Mouse (Mus musculus) kidney, postnatal 0 days (tissue): ENCODE measurements around the gene Mtmr1. TPM values are rescaled to one million over a fixed set of nuclear protein-coding genes. Genes with fewer than 3 reads are reported as not detected.
A peak's percentile ranks its signal among the peaks of the same experiment; 100 is the strongest.

Source experiments
- ATAC-seq: fragments of 200-750 bp; cut with Nextera tagmentation; replicated peaks from 2 replicates; pipeline ENCODE4 v1.8.0; 2017; ENCODE audit warnings: low read depth, moderate number of reproducible peaks, moderate TSS enrichment, moderate library complexity; ENCODE audit not compliant: low FRiP score
- DNase-seq: peaks from one replicate; pipeline ENCODE4 v3.0.0-alpha.2; 2016; ENCODE audit warnings: low spot score
- H3K27ac ChIP-seq: fragments of 300-500 bp; sonication (generic); 2 replicates; pipeline ENCODE4 v1.5.1; 2014; ENCODE audit warnings: mild to moderate bottlenecking
- H3K27me3 ChIP-seq: fragments of 300-500 bp; sonication (generic); 2 replicates; pipeline ENCODE4 v1.6.1; 2014; ENCODE audit warnings: low read length, mixed read lengths; ENCODE audit not compliant: insufficient read depth
- H3K36me3 ChIP-seq: fragments of 300-500 bp; sonication (generic); 2 replicates; pipeline ENCODE4 v1.6.1; 2014; ENCODE audit warnings: low read length, mixed read lengths; ENCODE audit not compliant: insufficient read depth
- H3K4me1 ChIP-seq: fragments of 300-500 bp; sonication (generic); replicated peaks from 2 replicates; pipeline ENCODE4 v1.6.1; 2014; ENCODE audit warnings: antibody characterized with exemption, low read length, mixed read lengths; ENCODE audit not compliant: insufficient read depth
- H3K4me2 ChIP-seq: fragments of 300-500 bp; sonication (generic); 2 replicates; pipeline ENCODE4 v1.6.1; 2014; ENCODE audit warnings: mild to moderate bottlenecking, low read length, moderate library complexity, mixed read lengths
- H3K4me3 ChIP-seq: fragments of 300-500 bp; sonication (generic); replicated peaks from 2 replicates; pipeline ENCODE4 v1.5.1; 2014; ENCODE audit warnings: low read depth, low read length
- H3K9ac ChIP-seq: fragments of 300-500 bp; sonication (generic); 2 replicates; pipeline ENCODE4 v1.6.1; 2014; ENCODE audit warnings: low read depth, low read length
- H3K9me3 ChIP-seq: fragments of 300-500 bp; sonication (generic); replicated peaks from 2 replicates; pipeline ENCODE4 v1.6.1; 2016; ENCODE audit warnings: low read length, inconsistent platforms, mixed read lengths
- CTCF ChIP-seq: IDR thresholded peaks from 2 replicates; pipeline ENCODE4 v1.5.1; 2016; ENCODE audit warnings: antibody characterized with exemption, low read depth, mild to moderate bottlenecking, moderate library complexity
- WGBS: fragments of 180-500 bp; shearing (Covaris S2); extraction: QIAGEN DNeasy Blood & Tissue Kit; methylation state at CpG from one replicate; pipeline ENCODE4 v1.1.7; 2014; 5-methylcytosine and 5-hydroxymethylcytosine counted together
- polyA plus RNA-seq: library from polyadenylated mRNA; unstranded; fragments of >200 nt; fragmentation: Nextera tagmentation; extraction: Ambion mirVana; gene quantifications from 2 replicates; pipeline ENCODE4 v1.2.1, GENCODE M21; 2015

The Mtmr1 gene
- polyA plus RNA-seq, 1 experiment from 2014 or later: 8.7 TPM

DNA sequence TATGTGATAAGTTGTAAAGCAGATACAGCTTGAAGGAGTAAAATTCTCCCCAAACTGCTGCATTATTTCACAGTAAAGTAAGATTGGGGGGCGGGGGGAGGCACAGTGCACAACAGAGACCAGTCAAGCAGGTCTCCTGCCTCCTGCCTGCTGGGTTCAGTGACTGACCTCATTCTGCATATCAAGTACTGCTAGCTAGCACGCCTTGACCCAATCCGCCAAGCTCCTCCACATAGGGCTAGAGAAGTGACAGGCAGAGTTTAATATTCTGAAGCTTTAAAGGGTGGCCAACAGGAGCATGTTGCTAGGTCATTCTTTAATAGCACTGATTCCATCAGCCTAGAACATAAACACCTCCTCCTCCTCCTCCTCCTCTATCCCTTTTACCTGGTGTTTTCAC is 48.2 kb downstream of the Mtmr1 start:
- H3K4me3 ChIP-seq: no peak overlapping the region
- no peaks in the 10 kb centered on the region for H3K36me3 ChIP-seq
- H3K4me2 ChIP-seq: no peak overlapping the region
- WGBS: 52% methylated on average over 3 of the region's 3 CpGs
- ATAC-seq: 0 out of 2 replicates have a peak, but pooled peaks have one; percentile 7
- no peak overlapping the region for H3K27ac ChIP-seq
- TF ChIP-seq CTCF: no peak
- H3K4me1 ChIP-seq: no peaks in the 10 kb centered on the region
- no peaks in the 10 kb centered on the region for H3K9me3 ChIP-seq
- no peak overlapping the region for H3K9ac ChIP-seq
- H3K27me3 ChIP-seq: no peaks in the 10 kb centered on the region
- no peak for DNase-seq

GRCm38 (mm10) chrX:71413616-71414015 is 49.1 kb downstream of the Mtmr1 start:
- 83% methylated on average over 4 of the region's 4 CpGs for WGBS
- Histone ChIP-seq H3K4me2 (no peak overlapping the region), H3K9me3 (no peaks in the 10 kb centered on the region), H3K36me3 (no peaks in the 10 kb centered on the region), H3K27me3 (no peaks in the 10 kb centered on the region), H3K4me3 (no peak overlapping the region), H3K27ac (no peak overlapping the region), H3K9ac (no peak overlapping the region), H3K4me1 (no peaks in the 10 kb centered on the region)
- no peak for TF ChIP-seq CTCF
- ATAC-seq: no peak
- no peak for DNase-seq

DNA sequence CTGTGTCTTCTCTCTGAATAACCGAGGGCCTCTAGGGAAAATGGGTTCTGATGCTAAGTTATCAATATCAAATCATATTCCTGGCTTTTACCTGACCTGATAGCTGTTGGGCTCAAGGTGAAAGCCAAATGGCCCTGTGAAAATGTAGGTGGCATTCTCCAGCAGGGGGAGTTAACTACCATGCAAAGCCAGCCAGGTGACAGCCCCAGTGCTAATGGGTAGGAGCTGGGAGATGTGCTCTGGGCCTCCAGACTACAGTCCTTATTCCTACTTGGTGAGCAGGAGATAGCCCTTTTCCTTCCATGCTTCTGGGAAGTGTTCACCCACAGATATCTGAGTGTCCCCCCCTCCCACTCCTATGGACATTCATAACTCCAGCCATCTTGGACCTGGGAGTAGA is 60.3 kb downstream of the Mtmr1 start:
- Histone ChIP-seq H3K9me3 (no peaks in the 10 kb centered on the region), H3K36me3 (no peaks in the 10 kb centered on the region), H3K9ac (no peak overlapping the region), H3K4me3 (no peak overlapping the region), H3K27me3 (no peaks in the 10 kb centered on the region), H3K27ac (no peak overlapping the region), H3K4me1 (no peaks in the 10 kb centered on the region), H3K4me2 (no peak overlapping the region)
- WGBS: 76% methylated on average over 1 of the region's 1 CpGs
- DNase-seq (no peak), ATAC-seq (no peak)
- peak; percentile 45; the same call in 1 of the 2 replicates for TF ChIP-seq CTCF

DNA sequence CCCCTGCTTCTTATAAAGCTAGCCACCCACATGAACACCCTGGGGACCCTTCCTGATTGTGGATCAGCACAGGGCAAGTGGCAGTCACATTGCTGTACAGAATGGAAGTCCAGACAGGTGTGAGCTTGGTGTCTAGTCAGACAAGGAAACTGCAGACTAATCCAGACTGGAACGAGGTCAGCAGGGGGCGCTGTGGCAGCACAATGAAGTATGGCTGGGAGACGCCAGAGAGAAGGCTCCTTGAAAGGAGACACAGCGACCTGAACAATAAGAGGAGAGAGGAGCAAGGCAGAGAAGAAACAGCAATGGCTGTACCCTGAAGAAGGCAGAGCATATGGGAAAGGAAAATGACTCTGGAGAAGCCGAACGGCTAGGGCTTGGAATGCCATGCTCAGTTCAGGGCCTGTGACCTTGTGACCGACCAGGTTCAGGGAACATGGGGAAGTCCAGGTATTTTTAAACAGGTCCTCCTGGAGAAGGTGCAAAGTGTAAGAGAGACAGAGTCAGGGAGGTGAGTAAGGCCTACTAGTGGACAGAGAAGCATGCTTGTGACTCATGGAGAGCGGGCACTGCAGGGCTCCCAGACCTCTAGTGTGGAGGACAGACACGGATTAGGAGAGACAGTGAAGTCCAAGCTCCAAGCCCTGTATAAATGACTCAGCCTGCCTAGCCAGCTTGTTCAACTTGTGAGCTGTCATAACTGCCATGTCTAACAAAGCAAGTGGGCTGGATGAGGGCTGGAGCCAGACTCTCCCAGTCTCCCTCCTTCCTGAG is 61.4 kb downstream of the Mtmr1 start:
- H3K4me2 ChIP-seq: no peak overlapping the region
- no peaks in the 10 kb centered on the region for H3K36me3 ChIP-seq
- H3K27ac ChIP-seq: no peak overlapping the region
- ATAC-seq (peak; percentile 66), DNase-seq (peak; percentile 74)
- no peak overlapping the region for H3K9ac ChIP-seq
- no peaks in the 10 kb centered on the region for H3K4me1 ChIP-seq
- H3K9me3 ChIP-seq: no peaks in the 10 kb centered on the region
- peak; percentile 80 for TF ChIP-seq CTCF
- no peaks in the 10 kb centered on the region for H3K27me3 ChIP-seq
- 46% methylated on average over 9 of the region's 9 CpGs for WGBS
- no peak overlapping the region for H3K4me3 ChIP-seq

DNA sequence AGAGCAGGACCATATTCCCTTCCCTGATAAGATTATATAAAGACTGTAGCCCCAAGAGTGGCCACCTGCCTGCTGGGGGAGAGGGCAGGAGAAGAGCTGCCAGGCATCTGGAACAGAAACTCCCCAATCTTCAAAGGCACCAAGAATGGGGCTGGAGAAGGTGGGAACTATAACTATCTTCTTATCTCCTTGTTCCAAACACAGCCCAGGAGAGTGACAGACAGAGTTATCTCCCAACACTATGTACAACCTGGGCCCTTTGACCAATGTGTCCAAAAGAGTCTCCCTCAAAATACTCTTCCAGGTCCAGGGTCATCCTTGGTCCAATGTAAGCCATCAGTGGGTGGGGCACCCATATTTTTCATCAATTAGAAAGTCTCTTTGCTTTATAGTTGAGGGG is 62.9 kb downstream of the Mtmr1 start:
- no peaks in the 10 kb centered on the region for H3K4me1 ChIP-seq
- no peak overlapping the region for H3K4me2 ChIP-seq
- no peaks in the 10 kb centered on the region for H3K27me3 ChIP-seq
- no peak overlapping the region for H3K4me3 ChIP-seq
- ATAC-seq: no peak
- H3K9me3 ChIP-seq: no peaks in the 10 kb centered on the region
- no peak for DNase-seq
- no peak for TF ChIP-seq CTCF
- no peak overlapping the region for H3K9ac ChIP-seq
- no peak overlapping the region for H3K27ac ChIP-seq
- H3K36me3 ChIP-seq: no peaks in the 10 kb centered on the region

DNA sequence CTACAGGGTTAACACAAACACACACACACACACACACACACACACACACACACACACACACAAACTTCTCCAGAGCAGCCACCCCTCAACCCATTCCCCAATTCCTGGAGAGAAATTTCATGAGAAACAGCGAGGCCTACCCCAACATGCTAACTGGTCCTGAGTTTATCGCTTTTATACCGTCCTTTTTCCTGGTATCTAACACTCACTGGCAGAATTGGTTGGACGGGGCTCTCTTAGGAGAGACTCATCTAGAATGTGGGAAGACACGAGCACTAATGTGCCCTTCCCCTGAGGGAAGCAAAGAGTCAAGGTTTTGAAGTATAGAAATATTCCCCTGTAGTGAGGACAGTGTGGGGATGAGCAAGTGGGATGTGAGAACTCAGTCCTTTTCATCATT is 66.3 kb downstream of the Mtmr1 start:
- H3K27me3 ChIP-seq: no peaks in the 10 kb centered on the region
- H3K9ac ChIP-seq: no peak overlapping the region
- H3K4me3 ChIP-seq: no peak overlapping the region
- WGBS: 83% methylated on average over 5 of the region's 5 CpGs
- no peaks in the 10 kb centered on the region for H3K36me3 ChIP-seq
- ATAC-seq (no peak), DNase-seq (no peak)
- no peak overlapping the region for H3K27ac ChIP-seq
- no peak for TF ChIP-seq CTCF
- H3K9me3 ChIP-seq: no peaks in the 10 kb centered on the region
- no peaks in the 10 kb centered on the region for H3K4me1 ChIP-seq
- no peak overlapping the region for H3K4me2 ChIP-seq

DNA sequence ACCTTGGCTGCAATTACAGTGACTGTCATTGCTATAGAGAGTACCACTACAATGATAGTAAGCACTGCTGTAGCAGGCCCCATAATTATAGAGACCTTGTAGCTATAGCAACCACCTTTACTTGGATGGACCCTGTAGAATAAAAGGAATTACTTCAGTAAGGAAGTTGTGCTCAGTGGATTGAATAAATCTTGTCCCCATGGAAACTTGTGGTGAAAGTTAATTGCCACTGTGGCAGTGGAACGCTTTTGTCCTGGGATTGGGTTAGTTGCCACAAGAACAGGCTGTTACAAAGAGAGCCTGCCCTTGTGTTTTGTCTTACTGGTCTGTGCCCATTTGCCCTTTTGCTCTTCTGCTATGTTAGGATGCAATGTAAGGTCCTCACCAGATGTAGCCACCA is 69.9 kb downstream of the Mtmr1 start:
- H3K9ac ChIP-seq: no peak overlapping the region
- H3K9me3 ChIP-seq: no peaks in the 10 kb centered on the region
- H3K4me2 ChIP-seq: no peak overlapping the region
- H3K36me3 ChIP-seq: no peaks in the 10 kb centered on the region
- H3K27me3 ChIP-seq: no peaks in the 10 kb centered on the region
- no peak overlapping the region for H3K4me3 ChIP-seq
- TF ChIP-seq CTCF: no peak
- no peak overlapping the region for H3K27ac ChIP-seq
- DNase-seq (no peak), ATAC-seq (no peak)
- H3K4me1 ChIP-seq: no peaks in the 10 kb centered on the region
- WGBS: 84% methylated on average over 1 of the region's 1 CpGs
